In the genomic region with DNA sequence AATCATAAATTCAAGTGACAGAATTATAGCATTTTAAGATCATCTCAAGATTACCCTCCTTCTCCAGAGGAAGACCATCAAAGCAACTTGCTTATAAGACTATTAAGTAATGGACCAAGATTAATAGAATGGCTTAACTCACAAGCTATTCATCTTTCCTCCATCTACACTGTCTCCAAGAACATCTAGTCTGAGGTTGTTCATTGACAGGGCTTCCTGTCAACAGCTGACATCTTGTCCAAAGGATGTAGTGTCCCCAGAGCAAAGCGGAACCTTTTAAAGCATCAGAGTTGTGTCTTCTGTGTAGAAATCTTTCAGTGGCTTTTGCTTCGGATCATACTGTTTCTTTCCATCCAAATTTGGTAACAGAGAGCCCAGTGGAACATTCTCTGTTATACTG, we compare ENCODE assay signal across 23 mouse cellular contexts.
"Had no signal": no experiment of that assay in that cellular context is flagged by ENCODE, and none has a peak within 500 bp of the region (broad histone marks: within the 10 kb centered on the region; RNA-seq: fewer than 3 reads in every experiment).

No protein-coding gene starts in this region.

- H3K4me1 ChIP-seq: heart, embryonic 13.5 days; heart, embryonic 15.5 days; hindbrain, embryonic 13.5 days; hindbrain, embryonic 15.5 days; limb, embryonic 13.5 days; limb, embryonic 15.5 days; liver, embryonic 12.5 days had no signal

- H3K4me2 ChIP-seq: heart, embryonic 11.5 days; heart, embryonic 13.5 days; heart, embryonic 15.5 days; hindbrain, embryonic 13.5 days; hindbrain, embryonic 15.5 days; limb, embryonic 13.5 days; limb, embryonic 15.5 days; liver, embryonic 12.5 days had no signal

- H3K4me3 ChIP-seq: heart, adult 2 months; heart, embryonic 13.5 days; heart, embryonic 15.5 days; hindbrain, embryonic 13.5 days; hindbrain, embryonic 15.5 days; limb, embryonic 13.5 days; limb, embryonic 15.5 days; liver, embryonic 12.5 days had no signal

- H3K9me3 ChIP-seq: heart, embryonic 13.5 days; heart, embryonic 15.5 days; hindbrain, embryonic 13.5 days; hindbrain, embryonic 15.5 days; limb, embryonic 13.5 days; limb, embryonic 15.5 days; liver, embryonic 12.5 days had no signal

- H3K27me3 ChIP-seq: heart, embryonic 13.5 days; heart, embryonic 15.5 days; hindbrain, embryonic 13.5 days; hindbrain, embryonic 15.5 days; limb, embryonic 13.5 days; limb, embryonic 15.5 days; liver, embryonic 12.5 days had no signal

- ATAC-seq: forebrain, postnatal 0 days; hindbrain, postnatal 0 days; intestine, embryonic 16.5 days; liver, embryonic 12.5 days had no signal

- H3K27ac ChIP-seq: heart, adult 2 months; heart, embryonic 13.5 days; heart, embryonic 15.5 days; hindbrain, embryonic 13.5 days; hindbrain, embryonic 15.5 days; hindbrain, postnatal 0 days; limb, embryonic 13.5 days; limb, embryonic 15.5 days; liver, embryonic 12.5 days; liver, embryonic 14.5 days had no signal

- H3K36me3 ChIP-seq: heart, embryonic 13.5 days; heart, embryonic 15.5 days; hindbrain, embryonic 13.5 days; hindbrain, embryonic 15.5 days; limb, embryonic 13.5 days; limb, embryonic 15.5 days; liver, embryonic 12.5 days had no signal

- H3K9ac ChIP-seq: forebrain, postnatal 0 days; heart, embryonic 13.5 days; heart, embryonic 15.5 days; hindbrain, embryonic 13.5 days; hindbrain, embryonic 15.5 days; limb, embryonic 13.5 days; limb, embryonic 15.5 days; liver, embryonic 12.5 days; liver, embryonic 14.5 days had no signal

- DNase-seq: forebrain, postnatal 0 days; gastrocnemius, postnatal 14 days; gastrocnemius, postnatal 36 days; heart, adult 11 months; heart, adult 2 months; heart, postnatal 14 days; heart, postnatal 36 days; kidney, adult 18-20 months; kidney, adult 8-10 months; layer of hippocampus, adult 9-11 months; layer of hippocampus, postnatal 36 days; left cerebral cortex, postnatal 4 days had no signal
